In the genomic region with DNA sequence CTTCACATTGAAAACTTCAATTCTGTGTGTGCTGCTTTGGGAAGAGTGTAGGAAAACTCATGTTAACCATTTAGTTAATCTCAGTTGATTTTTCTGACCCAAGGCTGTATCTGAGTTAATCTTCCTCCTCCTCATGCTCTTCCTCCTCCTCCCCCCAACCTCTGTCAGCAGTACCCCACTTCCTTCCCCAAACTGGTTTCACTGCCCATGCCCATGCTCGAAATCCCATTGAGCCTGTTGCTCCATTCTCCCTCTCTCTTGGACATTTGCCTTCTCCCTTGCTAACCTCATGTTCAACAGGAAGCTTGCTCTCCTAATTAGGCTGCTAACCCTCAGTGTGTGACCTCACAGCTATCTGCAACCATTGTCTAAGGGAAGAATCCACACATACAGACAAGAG, we compare ENCODE assay signal across 18 mouse cellular contexts.
A peak's percentile ranks its signal among the peaks of the same experiment; 100 is the strongest.
DNase-seq lines count a peak whose midpoint lies in the region; ATAC-seq lines count a peak whose summit lies in the region.
"Had no signal": no experiment of that assay in that cellular context is flagged by ENCODE, and none has a peak within 500 bp of the region (broad histone marks: within the 10 kb centered on the region; RNA-seq: fewer than 3 reads in every experiment).

No protein-coding gene starts in this region.

- intact Hi-C loops in left cerebral cortex, postnatal 25 days (cut with DNase I), result no loop called here

- ATAC-seq in common myeloid progenitor, adult 5-6 weeks (replicated peaks; ENCODE audit: low read depth, poor library complexity, severe bottlenecking), result peak; percentile 78
- peak; percentile 51 for ATAC-seq in megakaryocyte, adult 5-6 weeks (ENCODE audit: poor library complexity, severe bottlenecking)
- ATAC-seq: forebrain, embryonic 14.5 days; forebrain, embryonic 16.5 days had no signal

- peak; percentile 17 for DNase-seq in retina, postnatal 1 day
- DNase-seq in retina, embryonic 14.5 days (ENCODE audit: low spot score), result no peak
- no peak for DNase-seq in thymus, postnatal 4 days
- no peak for DNase-seq in left cerebral cortex, postnatal 25 days (ENCODE audit: low spot score in 2 of 2)
- no peak for DNase-seq in thymus, adult 18-20 months
- DNase-seq: adrenal gland, adult 2 months; adrenal gland, postnatal 10 days; adrenal gland, postnatal 25 days; cerebellum, adult 11 months; cerebellum, adult 18-20 months; cerebellum, adult 8-10 months; cerebellum, adult 9-11 months; cerebellum, postnatal 14 days; cerebellum, postnatal 36 days had no signal
